ENCODE assay signal across 20 mouse cellular contexts in the genomic region with DNA sequence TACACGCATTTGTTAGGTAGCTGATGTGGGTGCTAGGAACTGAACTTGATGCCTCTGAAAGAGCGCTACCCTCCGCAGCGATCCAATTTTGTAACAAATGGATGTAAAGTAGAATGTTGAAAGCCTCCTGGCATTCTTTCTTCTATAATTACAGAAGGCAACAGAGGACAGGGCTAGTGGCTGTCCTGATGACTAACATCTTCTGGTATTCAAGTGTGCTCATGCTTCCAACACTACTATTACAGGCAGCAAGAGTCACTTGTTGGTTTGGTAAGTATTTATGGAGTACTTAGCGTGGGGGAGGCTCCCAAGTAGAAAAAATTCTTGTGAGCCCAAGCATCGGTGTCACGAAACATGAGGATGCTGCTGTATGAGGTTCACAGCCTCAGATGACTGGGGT. TPM values are rescaled to one million over a fixed set of nuclear protein-coding genes. Genes with fewer than 3 reads are reported as not detected.
DNase-seq lines count a peak whose midpoint lies in the region; ATAC-seq and TF ChIP-seq lines count a peak whose summit lies in the region.
"Had no signal": no experiment of that assay in that cellular context is flagged by ENCODE, and none has a peak within 500 bp of the region (broad histone marks: within the 10 kb centered on the region; RNA-seq: fewer than 3 reads in every experiment).

No protein-coding gene starts in this region.

- no peak overlapping the region for H3K4me2 ChIP-seq in lung, postnatal 0 days (replicated peaks; ENCODE audit: low read depth, low read length)
- H3K4me2 ChIP-seq: embryonic facial prominence, embryonic 12.5 days; forebrain, embryonic 15.5 days; heart, embryonic 13.5 days; hindbrain, embryonic 15.5 days had no signal

- no peak for TF ChIP-seq POLR2A in lung, adult 2 months (IDR thresholded peaks at IDR 0.05; ENCODE audit: borderline replicate concordance, extremely low read depth, low read depth, low read length)

- H3K36me3 ChIP-seq in lung, postnatal 0 days (ENCODE audit: insufficient read depth, low read length), result no peaks in the 10 kb centered on the region
- H3K36me3 ChIP-seq: embryonic facial prominence, embryonic 12.5 days; forebrain, embryonic 15.5 days; heart, embryonic 13.5 days; hindbrain, embryonic 15.5 days had no signal

- POLR2A ChIA-PET in Patski (lab: Charles Lee), result no interaction called here

- WGBS in lung, postnatal 0 days, result 76% methylated on average over 7 of the region's 7 CpGs
- 77% methylated on average over 7 of the region's 7 CpGs for WGBS in lung, adult 2 months

- peak; percentile 55 for DNase-seq in lung, postnatal 0 days (ENCODE audit: low spot score)
- no peak for DNase-seq in lung, adult 2 months
- DNase-seq in 3134 (ENCODE audit: extremely low read depth, insufficient read length, low spot score) (peak; percentile 41), 3T3-L1 (ENCODE audit: low read depth, low spot score) (peak; percentile 76), Patski (ENCODE audit: low read depth, low spot score) (no peak), adipocyte (ENCODE audit: low spot score) (no peak)
- no peak for DNase-seq in embryo, embryonic 10.5 days (ENCODE audit: low spot score)
- DNase-seq: adrenal gland, postnatal 25 days; cerebellum, adult 8-10 months; cerebellum, postnatal 14 days; gastrocnemius, postnatal 14 days; heart, postnatal 36 days had no signal

- CTCF ChIA-PET in Patski (lab: Charles Lee), result interaction anchor here (2.0 kb wide), 1 partner anchor 13 kb away, joined by 7 read pairs; no protein-coding TSS in a partner anchor

- H3K27ac ChIP-seq in lung, postnatal 0 days (ENCODE audit: low read length), result no peak overlapping the region
- H3K27ac ChIP-seq: embryonic facial prominence, embryonic 12.5 days; forebrain, embryonic 15.5 days; heart, embryonic 13.5 days; hindbrain, embryonic 15.5 days had no signal

- H3K4me3 ChIP-seq in lung, postnatal 0 days (ENCODE audit: low read depth, low read length), result no peak overlapping the region
- no peak overlapping the region for H3K4me3 ChIP-seq in lung, adult 2 months (replicated peaks; ENCODE audit: extremely low read depth, low read depth, low read length)
- H3K4me3 ChIP-seq: embryonic facial prominence, embryonic 12.5 days; forebrain, embryonic 15.5 days; heart, embryonic 13.5 days; hindbrain, embryonic 15.5 days had no signal

- peaks cover 7% of the 10 kb centered on the region; the same call in 1 of the 2 replicates for H3K4me1 ChIP-seq in lung, postnatal 0 days (ENCODE audit: insufficient read depth, low read depth, low read length)
- H3K4me1 ChIP-seq in lung, adult 2 months (ENCODE audit: control insufficient read depth, insufficient read depth, low read length), result no peaks in the 10 kb centered on the region
- H3K4me1 ChIP-seq: embryonic facial prominence, embryonic 12.5 days had no signal

- in situ Hi-C loops in Patski (cut with MboI; ENCODE audit: low pct_unique_long_range_greater_than_20kb), result no loop called here

- peak; percentile 79 for ATAC-seq in lung, postnatal 0 days
- ATAC-seq in Patski, result peak; percentile 78
- ATAC-seq: forebrain, embryonic 15.5 days; intestine, postnatal 0 days had no signal

- H3K27me3 ChIP-seq in lung, postnatal 0 days (replicated peaks; ENCODE audit: insufficient read depth, low read length), result no peaks in the 10 kb centered on the region
- H3K27me3 ChIP-seq in Patski, result no peaks in the 10 kb centered on the region
- H3K27me3 ChIP-seq: CH12.LX; embryonic facial prominence, embryonic 12.5 days; forebrain, embryonic 15.5 days; heart, embryonic 13.5 days; hindbrain, embryonic 15.5 days had no signal

- no peak for TF ChIP-seq CTCF in lung, postnatal 0 days (IDR thresholded peaks at IDR 0.05)
- TF ChIP-seq CTCF in lung, adult 2 months (IDR thresholded peaks at IDR 0.05; ENCODE audit: insufficient read depth, low read length), result no peak
- no peak for TF ChIP-seq CTCF in Patski (IDR thresholded peaks at IDR 0.05)

- peak; percentile 79 for TF ChIP-seq EP300 in lung, postnatal 0 days (IDR thresholded peaks at IDR 0.05)

- H3K9me3 ChIP-seq in lung, postnatal 0 days (ENCODE audit: low read length), result no peaks in the 10 kb centered on the region
- H3K9me3 ChIP-seq: embryonic facial prominence, embryonic 12.5 days; forebrain, embryonic 15.5 days; heart, embryonic 13.5 days; hindbrain, embryonic 15.5 days had no signal

- H3K9ac ChIP-seq in lung, postnatal 0 days (replicated peaks; ENCODE audit: low read depth), result no peak overlapping the region
- H3K9ac ChIP-seq: embryonic facial prominence, embryonic 12.5 days; forebrain, embryonic 15.5 days; heart, embryonic 13.5 days; hindbrain, embryonic 15.5 days had no signal

RNA-seq across cellular contexts. Expression of a gene that starts 9.1 kb away (rescaled TPM):
- polyA plus RNA-seq in lung, postnatal 0 days (2015; fragmentation: Nextera tagmentation; extraction: Ambion mirVana), result 167 and 192 TPM in 2 replicates
- polyA plus RNA-seq in lung, adult 2 months (2012; rRNA removed), result 25.9 and 36.2 TPM in 2 replicates
- 95.5 TPM for polyA plus RNA-seq in Patski (2021)

RNA-seq across cellular contexts. Expression of a gene that starts 39.9 kb away (rescaled TPM):
- polyA plus RNA-seq in lung, postnatal 0 days (2015; fragmentation: Nextera tagmentation; extraction: Ambion mirVana), result 0.16 and 0.38 TPM in 2 replicates
- 0.18 and 0.53 TPM in 2 replicates for polyA plus RNA-seq in lung, adult 2 months (2012; rRNA removed)
- polyA plus RNA-seq in Patski (2021), result not detected
- polyA plus RNA-seq: forebrain, embryonic 11.5 days; forebrain, embryonic 15.5 days; gonadal fat pad, adult 2 months; intestine, postnatal 0 days had no signal

Comparison
In these comparisons a context has a peak if more than half of its experiments do, and no peak if none do; other contexts are left out.
1. DNase-seq: peak in lung, postnatal 0 days (single experiment), 3134 (single experiment) and 3T3-L1 (single experiment); none in lung, adult 2 months (single experiment), Patski (single experiment), embryo, embryonic 10.5 days (single experiment) and adipocyte (single experiment).